Mouse (Mus musculus) myocyte (in vitro differentiated cells): ENCODE measurements around the gene Supt4a.

Experiments
- MAX ChIP-seq: IDR thresholded peaks from one replicate; pipeline ENCODE4 v1.6.1; 2011; ENCODE audit warnings: low read depth, mild to moderate bottlenecking, control low read depth
- POLR2A ChIP-seq: IDR thresholded peaks from one replicate; pipeline ENCODE4 v1.6.1; 2011; ENCODE audit warnings: low read depth, mild to moderate bottlenecking, control low read depth, moderate library complexity; ENCODE audit not compliant: insufficient read length

DNA sequence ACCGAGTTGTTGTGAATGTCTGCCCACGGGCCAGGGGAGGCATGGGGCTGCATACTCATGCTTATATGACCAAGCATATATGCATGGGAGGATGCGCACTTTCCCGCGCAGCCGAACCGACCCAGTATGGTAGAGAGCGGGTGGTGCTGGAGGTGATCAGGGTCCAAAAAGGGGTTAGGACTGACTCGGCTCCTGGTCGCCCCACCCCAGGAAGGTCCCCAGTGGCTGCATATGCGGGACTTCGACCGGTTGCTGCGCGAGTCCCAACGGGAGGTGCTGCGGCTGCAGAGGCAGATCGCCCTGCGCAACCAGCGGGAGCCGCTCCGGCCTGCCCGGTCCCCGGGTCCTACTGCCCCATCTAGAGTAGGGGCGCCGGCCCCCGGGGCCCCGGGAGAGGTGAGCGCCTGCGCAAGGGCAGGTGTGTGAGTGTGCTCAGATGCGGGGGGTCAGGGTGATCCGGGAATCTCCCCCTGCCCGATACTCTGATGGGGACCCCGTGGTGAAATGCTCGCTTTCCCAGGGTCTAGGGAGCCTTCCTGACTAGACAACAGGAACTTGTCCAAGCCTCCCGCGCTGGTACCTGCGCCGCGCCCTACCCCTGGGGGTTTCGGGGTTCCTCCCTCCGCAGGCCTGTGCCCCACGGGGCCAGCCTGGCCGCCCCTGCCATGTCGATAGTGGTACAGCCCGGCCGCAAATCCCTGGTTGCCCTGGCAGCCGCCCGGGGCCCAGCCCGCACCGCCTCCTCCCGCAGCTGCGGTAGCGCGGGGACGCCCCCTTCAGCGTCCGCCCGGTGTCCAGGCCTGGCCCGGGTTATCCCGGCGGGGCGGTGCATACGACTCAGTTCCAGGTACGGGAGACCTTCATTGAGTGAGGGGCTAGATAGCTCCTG is 26.9 kb downstream of the Supt4a start:
- TF ChIP-seq POLR2A (no peak), MAX (no peak)
